Mouse (Mus musculus): ENCODE data around the gene Duoxa2. TPM values are rescaled to one million over a fixed set of nuclear protein-coding genes. Genes with fewer than 3 reads are reported as not detected.

The Duoxa2 gene
- total and polyA plus RNA-seq, 2 experiments = 0.09 TPM; not detected in 1

- Histone ChIP-seq H3K27me3 (ENCODE audit: control insufficient read depth, insufficient read depth, low read length) (no peaks in the 10 kb centered on the region; the same call in none of the 2 replicates), H3K4me3 (ENCODE audit: insufficient read depth, low read depth, low read length) (peak overlapping the region; percentile 34; the same call in 1 of the 2 replicates), H3K27ac (replicated peaks; ENCODE audit: insufficient read depth, low read depth, low read length) (no peak overlapping the region), H3K9ac (ENCODE audit: low read depth, low read length) (no peak overlapping the region), H3K4me1 (ENCODE audit: control insufficient read depth, insufficient read depth, low read length) (peaks cover 5% of the 10 kb centered on the region), H3K36me3 (ENCODE audit: control insufficient read depth, insufficient read depth, low read length) (no peaks in the 10 kb centered on the region), H3K79me2 (ENCODE audit: control insufficient read depth, insufficient read depth, low read length) (no peaks in the 10 kb centered on the region)
- DNase-seq (ENCODE audit: extremely low read depth, low read depth, low spot score) = peak; percentile 36
- 3% methylated on average over 27 of the region's 27 CpGs for WGBS
- TF ChIP-seq CTCF (IDR thresholded peaks at IDR 0.05; ENCODE audit: low read depth, low read length) = peak; percentile 74
- no peak for TF ChIP-seq POLR2A (IDR thresholded peaks at IDR 0.05; ENCODE audit: extremely low read depth, insufficient read depth, low read length)
Measured at GRCm38 (mm10) chr2:122312722-122313417, 14.2 kb downstream of the Duoxa2 start.

GRCm38 (mm10) chr2:122313536-122313935, 14.8 kb downstream of the Duoxa2 start, which contains the start of gene Duoxa1:
Gene Duoxa1, minus strand, starts transcription at chr2:122313730.
- Histone ChIP-seq H3K27me3 (ENCODE audit: control insufficient read depth, insufficient read depth, low read length) (no peaks in the 10 kb centered on the region; the same call in none of the 2 replicates), H3K4me1 (ENCODE audit: control insufficient read depth, insufficient read depth, low read length) (peaks cover 5% of the 10 kb centered on the region), H3K79me2 (ENCODE audit: control insufficient read depth, insufficient read depth, low read length) (no peaks in the 10 kb centered on the region), H3K27ac (replicated peaks; ENCODE audit: insufficient read depth, low read depth, low read length) (no peak within 1 kb of the TSS), H3K9ac (ENCODE audit: low read depth, low read length) (no peak within 1 kb of the TSS), H3K36me3 (ENCODE audit: control insufficient read depth, insufficient read depth, low read length) (no peaks in the 10 kb centered on the region), H3K4me3 (ENCODE audit: insufficient read depth, low read depth, low read length) (peak within 1 kb of the TSS; percentile 34; the same call in 1 of the 2 replicates)
- DNase-seq (ENCODE audit: extremely low read depth, low read depth, low spot score) = no peak
- TF ChIP-seq POLR2A (IDR thresholded peaks at IDR 0.05; ENCODE audit: extremely low read depth, insufficient read depth, low read length) (no peak), CTCF (IDR thresholded peaks at IDR 0.05; ENCODE audit: low read depth, low read length) (no peak)
- WGBS = 17% methylated on average over 24 of the region's 24 CpGs

GRCm38 (mm10) chr2:122315372-122315771, 16.7 kb downstream of the Duoxa2 start, which contains the start of gene Duox1:
Gene Duox1, plus strand, starts transcription at chr2:122315672.
- no peak for TF ChIP-seq CTCF (IDR thresholded peaks at IDR 0.05; ENCODE audit: low read depth, low read length)
- TF ChIP-seq POLR2A (IDR thresholded peaks at IDR 0.05; ENCODE audit: extremely low read depth, insufficient read depth, low read length) = no peak

GRCm38 (mm10) chr2:122317384-122317783, 18.7 kb downstream of the Duoxa2 start:
- H3K4me3 ChIP-seq (ENCODE audit: insufficient read depth, low read depth, low read length) = no peak overlapping the region
- TF ChIP-seq CTCF (IDR thresholded peaks at IDR 0.05; ENCODE audit: low read depth, low read length) (no peak), POLR2A (IDR thresholded peaks at IDR 0.05; ENCODE audit: extremely low read depth, insufficient read depth, low read length) (no peak)
- H3K9ac ChIP-seq (ENCODE audit: low read depth, low read length) = no peak overlapping the region
- H3K36me3 ChIP-seq (ENCODE audit: control insufficient read depth, insufficient read depth, low read length) = no peaks in the 10 kb centered on the region
- peaks cover 5% of the 10 kb centered on the region for H3K4me1 ChIP-seq (ENCODE audit: control insufficient read depth, insufficient read depth, low read length)
- H3K79me2 ChIP-seq (ENCODE audit: control insufficient read depth, insufficient read depth, low read length) = no peaks in the 10 kb centered on the region
- no peak overlapping the region for H3K27ac ChIP-seq (replicated peaks; ENCODE audit: insufficient read depth, low read depth, low read length)
- no peaks in the 10 kb centered on the region; the same call in none of the 2 replicates for H3K27me3 ChIP-seq (ENCODE audit: control insufficient read depth, insufficient read depth, low read length)
- WGBS = 76% methylated on average over 4 of the region's 4 CpGs
- no peak for DNase-seq (ENCODE audit: extremely low read depth, low read depth, low spot score)

More at GRCm38 (mm10) chr2:122315372-122315771, 16.7 kb downstream of the Duoxa2 start, which contains the start of gene Duox1:
- 85% methylated on average over 7 of the region's 7 CpGs for WGBS
- H3K9ac ChIP-seq (ENCODE audit: low read depth, low read length) = no peak within 1 kb of the TSS
- H3K27ac ChIP-seq (replicated peaks; ENCODE audit: insufficient read depth, low read depth, low read length) = no peak within 1 kb of the TSS
- H3K27me3 ChIP-seq (ENCODE audit: control insufficient read depth, insufficient read depth, low read length) = no peaks in the 10 kb centered on the region; the same call in none of the 2 replicates
- DNase-seq (ENCODE audit: extremely low read depth, low read depth, low spot score) = no peak
- no peaks in the 10 kb centered on the region for H3K79me2 ChIP-seq (ENCODE audit: control insufficient read depth, insufficient read depth, low read length)
- H3K4me3 ChIP-seq (ENCODE audit: insufficient read depth, low read depth, low read length) = no peak within 1 kb of the TSS
- no peaks in the 10 kb centered on the region for H3K36me3 ChIP-seq (ENCODE audit: control insufficient read depth, insufficient read depth, low read length)
- H3K4me1 ChIP-seq (ENCODE audit: control insufficient read depth, insufficient read depth, low read length) = peaks cover 5% of the 10 kb centered on the region

GRCm38 (mm10) chr2:122323960-122324359, 25.3 kb downstream of the Duoxa2 start:
- Histone ChIP-seq H3K79me2 (ENCODE audit: control insufficient read depth, insufficient read depth, low read length) (no peaks in the 10 kb centered on the region), H3K4me1 (ENCODE audit: control insufficient read depth, insufficient read depth, low read length) (peaks cover 3% of the 10 kb centered on the region; the same call in 1 of the 2 replicates), H3K27me3 (ENCODE audit: control insufficient read depth, insufficient read depth, low read length) (no peaks in the 10 kb centered on the region), H3K9ac (ENCODE audit: low read depth, low read length) (no peak overlapping the region), H3K27ac (replicated peaks; ENCODE audit: insufficient read depth, low read depth, low read length) (no peak overlapping the region), H3K36me3 (ENCODE audit: control insufficient read depth, insufficient read depth, low read length) (no peaks in the 10 kb centered on the region), H3K4me3 (ENCODE audit: insufficient read depth, low read depth, low read length) (no peak overlapping the region)
- WGBS = 33% methylated on average over 3 of the region's 3 CpGs
- peak; percentile 13 for DNase-seq (ENCODE audit: extremely low read depth, low read depth, low spot score)
- TF ChIP-seq CTCF (IDR thresholded peaks at IDR 0.05; ENCODE audit: low read depth, low read length) (no peak), POLR2A (IDR thresholded peaks at IDR 0.05; ENCODE audit: extremely low read depth, insufficient read depth, low read length) (no peak)

- peaks cover 3% of the 10 kb centered on the region; the same call in 1 of the 2 replicates for H3K4me1 ChIP-seq (ENCODE audit: control insufficient read depth, insufficient read depth, low read length)
- H3K4me3 ChIP-seq (ENCODE audit: insufficient read depth, low read depth, low read length) = no peak overlapping the region
- H3K36me3 ChIP-seq (ENCODE audit: control insufficient read depth, insufficient read depth, low read length) = no peaks in the 10 kb centered on the region
- 43% methylated on average over 3 of the region's 3 CpGs for WGBS
- no peaks in the 10 kb centered on the region for H3K27me3 ChIP-seq (ENCODE audit: control insufficient read depth, insufficient read depth, low read length)
- DNase-seq (ENCODE audit: extremely low read depth, low read depth, low spot score) = peak; percentile 51
- no peak overlapping the region for H3K27ac ChIP-seq (replicated peaks; ENCODE audit: insufficient read depth, low read depth, low read length)
- no peak overlapping the region for H3K9ac ChIP-seq (ENCODE audit: low read depth, low read length)
- TF ChIP-seq POLR2A (IDR thresholded peaks at IDR 0.05; ENCODE audit: extremely low read depth, insufficient read depth, low read length) (no peak), CTCF (IDR thresholded peaks at IDR 0.05; ENCODE audit: low read depth, low read length) (no peak)
- H3K79me2 ChIP-seq (ENCODE audit: control insufficient read depth, insufficient read depth, low read length) = no peaks in the 10 kb centered on the region
Measured at GRCm38 (mm10) chr2:122324586-122324985, 25.9 kb downstream of the Duoxa2 start.
